Mouse (Mus musculus): ENCODE data around the gene Tfap4. TPM values are rescaled to one million over a fixed set of nuclear protein-coding genes. Genes with fewer than 3 reads are reported as not detected.
"Not testable (repeated sequence)": the region's sequence is repeated elsewhere in the genome, so short reads cannot be mapped to it uniquely, and the experiment has no call there.

The Tfap4 gene
- polyA plus RNA-seq, 1 experiment: 13.6 TPM

- no peak for TF ChIP-seq POLR2A (IDR thresholded peaks at IDR 0.05; ENCODE audit: borderline replicate concordance, extremely low read depth, insufficient read depth, insufficient read length, poor library complexity, severe bottlenecking)
- no peak for TF ChIP-seq CTCF (IDR thresholded peaks at IDR 0.05; ENCODE audit: borderline replicate concordance, extremely low read depth, insufficient read depth, insufficient read length)
- DNase-seq (ENCODE audit: low read depth): no peak
Measured at GRCm38 (mm10) chr16:4590236-4590635, 30.6 kb upstream of the Tfap4 start.

GRCm38 (mm10) chr16:4587516-4588210 lies 28.0 kb upstream of the Tfap4 start:
- no peak for TF ChIP-seq POLR2A (IDR thresholded peaks at IDR 0.05; ENCODE audit: borderline replicate concordance, extremely low read depth, insufficient read depth, insufficient read length, poor library complexity, severe bottlenecking)
- TF ChIP-seq CTCF (IDR thresholded peaks at IDR 0.05; ENCODE audit: borderline replicate concordance, extremely low read depth, insufficient read depth, insufficient read length): no peak
- peak; percentile 28 for DNase-seq (ENCODE audit: low read depth)

- TF ChIP-seq CTCF (IDR thresholded peaks at IDR 0.05; ENCODE audit: borderline replicate concordance, extremely low read depth, insufficient read depth, insufficient read length) (no peak), POLR2A (IDR thresholded peaks at IDR 0.05; ENCODE audit: borderline replicate concordance, extremely low read depth, insufficient read depth, insufficient read length, poor library complexity, severe bottlenecking) (peak; percentile 43; the same call in 1 of the 2 replicates)
Measured at GRCm38 (mm10) chr16:4586531-4587123, 27.0 kb upstream of the Tfap4 start.

GRCm38 (mm10) chr16:4585642-4586530 lies 26.2 kb upstream of the Tfap4 start:
- DNase-seq (ENCODE audit: low read depth): no peak
- TF ChIP-seq POLR2A (IDR thresholded peaks at IDR 0.05; ENCODE audit: borderline replicate concordance, extremely low read depth, insufficient read depth, insufficient read length, poor library complexity, severe bottlenecking) (no peak), CTCF (IDR thresholded peaks at IDR 0.05; ENCODE audit: borderline replicate concordance, extremely low read depth, insufficient read depth, insufficient read length) (no peak)

More at GRCm38 (mm10) chr16:4586531-4587123, 27.0 kb upstream of the Tfap4 start:
- peak; percentile 98 for DNase-seq (ENCODE audit: low read depth)

GRCm38 (mm10) chr16:4584438-4584837 lies 24.8 kb upstream of the Tfap4 start:
- TF ChIP-seq POLR2A (IDR thresholded peaks at IDR 0.05; ENCODE audit: borderline replicate concordance, extremely low read depth, insufficient read depth, insufficient read length, poor library complexity, severe bottlenecking) (no peak), CTCF (IDR thresholded peaks at IDR 0.05; ENCODE audit: borderline replicate concordance, extremely low read depth, insufficient read depth, insufficient read length) (no peak)
- no peak for DNase-seq (ENCODE audit: low read depth)

- TF ChIP-seq POLR2A (IDR thresholded peaks at IDR 0.05; ENCODE audit: borderline replicate concordance, extremely low read depth, insufficient read depth, insufficient read length, poor library complexity, severe bottlenecking) (no peak), CTCF (IDR thresholded peaks at IDR 0.05; ENCODE audit: borderline replicate concordance, extremely low read depth, insufficient read depth, insufficient read length) (no peak)
- DNase-seq (ENCODE audit: low read depth): no peak
Measured at GRCm38 (mm10) chr16:4583807-4584206, 24.2 kb upstream of the Tfap4 start.

- DNase-seq (ENCODE audit: low read depth): not testable (repeated sequence)
Measured at GRCm38 (mm10) chr16:4581179-4581578, 21.5 kb upstream of the Tfap4 start.

- DNase-seq (ENCODE audit: low read depth): no peak
Measured at GRCm38 (mm10) chr16:4578630-4579029, 19.0 kb upstream of the Tfap4 start.

GRCm38 (mm10) chr16:4576873-4577272 lies 17.2 kb upstream of the Tfap4 start:
- TF ChIP-seq CTCF (IDR thresholded peaks at IDR 0.05; ENCODE audit: borderline replicate concordance, extremely low read depth, insufficient read depth, insufficient read length) (no peak), POLR2A (IDR thresholded peaks at IDR 0.05; ENCODE audit: borderline replicate concordance, extremely low read depth, insufficient read depth, insufficient read length, poor library complexity, severe bottlenecking) (no peak)
- no peak for DNase-seq (ENCODE audit: low read depth)

More at GRCm38 (mm10) chr16:4578630-4579029, 19.0 kb upstream of the Tfap4 start:
- TF ChIP-seq POLR2A (IDR thresholded peaks at IDR 0.05; ENCODE audit: borderline replicate concordance, extremely low read depth, insufficient read depth, insufficient read length, poor library complexity, severe bottlenecking) (no peak), CTCF (IDR thresholded peaks at IDR 0.05; ENCODE audit: borderline replicate concordance, extremely low read depth, insufficient read depth, insufficient read length) (no peak)

GRCm38 (mm10) chr16:4576038-4576437 lies 16.4 kb upstream of the Tfap4 start:
- no peak for TF ChIP-seq CTCF (IDR thresholded peaks at IDR 0.05; ENCODE audit: borderline replicate concordance, extremely low read depth, insufficient read depth, insufficient read length)
- no peak for DNase-seq (ENCODE audit: low read depth)

- no peak for TF ChIP-seq CTCF (IDR thresholded peaks at IDR 0.05; ENCODE audit: borderline replicate concordance, extremely low read depth, insufficient read depth, insufficient read length)
- no peak for TF ChIP-seq POLR2A (IDR thresholded peaks at IDR 0.05; ENCODE audit: borderline replicate concordance, extremely low read depth, insufficient read depth, insufficient read length, poor library complexity, severe bottlenecking)
Measured at GRCm38 (mm10) chr16:4570737-4571136, 11.1 kb upstream of the Tfap4 start.

More at GRCm38 (mm10) chr16:4570737-4571136, 11.1 kb upstream of the Tfap4 start:
- no peak for DNase-seq (ENCODE audit: low read depth)

Measured in brain, embryonic 14.5 days (tissue).